Mouse (Mus musculus): Measurements from ENCODE around the gene Map2k2. TPM values are rescaled to one million over a fixed set of nuclear protein-coding genes. Genes with fewer than 3 reads are reported as not detected.
A peak's percentile ranks its signal among the peaks of the same experiment; 100 is the strongest.
"Not testable (repeated sequence)": the region's sequence is repeated elsewhere in the genome, so short reads cannot be mapped to it uniquely, and the experiment has no call there.

The Map2k2 gene
- polyA plus RNA-seq, 1 experiment from 2014 or later: 206 TPM

GRCm38 (mm10) chr10:81176466-81177271 lies 71.0 kb downstream of the Map2k2 start, which contains the start of gene Eef2:
Gene Eef2 (plus strand): TSS chr10:81176631.
- H3K4me1 ChIP-seq: peaks cover 80% of the 10 kb centered on the region
- peak; percentile 97 for DNase-seq (ENCODE audit: extremely low spot score, low spot score)
- H3K9me3 ChIP-seq: no peaks in the 10 kb centered on the region
- no peaks in the 10 kb centered on the region for H3K27me3 ChIP-seq (ENCODE audit: poor library complexity, severe bottlenecking)
- peaks cover 48% of the 10 kb centered on the region for H3K36me3 ChIP-seq (replicated peaks)
- H3K27ac ChIP-seq: peak within 1 kb of the TSS; percentile 98
- peak within 1 kb of the TSS; percentile 98 for H3K4me3 ChIP-seq
- WGBS: under 1% methylated on average over 77 of the region's 77 CpGs

GRCm38 (mm10) chr10:81177491-81177925 lies 71.8 kb downstream of the Map2k2 start:
- no peak for DNase-seq (ENCODE audit: extremely low spot score, low spot score)
- WGBS: 23% methylated on average over 16 of the region's 16 CpGs
- no peaks in the 10 kb centered on the region for H3K9me3 ChIP-seq
- no peaks in the 10 kb centered on the region for H3K27me3 ChIP-seq (ENCODE audit: poor library complexity, severe bottlenecking)
- H3K4me1 ChIP-seq: peaks cover 89% of the 10 kb centered on the region
- peak overlapping the region; percentile 98 for H3K4me3 ChIP-seq
- peak overlapping the region; percentile 98 for H3K27ac ChIP-seq
- H3K36me3 ChIP-seq (replicated peaks): peaks cover 56% of the 10 kb centered on the region

GRCm38 (mm10) chr10:81177958-81178712 lies 72.4 kb downstream of the Map2k2 start:
- Histone ChIP-seq H3K36me3 (replicated peaks) (peaks cover 57% of the 10 kb centered on the region), H3K4me1 (peaks cover 85% of the 10 kb centered on the region), H3K27me3 (ENCODE audit: poor library complexity, severe bottlenecking) (no peaks in the 10 kb centered on the region), H3K27ac (peak overlapping the region; percentile 98), H3K4me3 (peak overlapping the region; percentile 98), H3K9me3 (no peaks in the 10 kb centered on the region)
- DNase-seq (ENCODE audit: extremely low spot score, low spot score): no peak
- 74% methylated on average over 14 of the region's 14 CpGs for WGBS

- H3K4me3 ChIP-seq: peak overlapping the region; percentile 98
- no peak for DNase-seq (ENCODE audit: extremely low spot score, low spot score)
- H3K27me3 ChIP-seq (ENCODE audit: poor library complexity, severe bottlenecking): no peaks in the 10 kb centered on the region
- peaks cover 84% of the 10 kb centered on the region for H3K4me1 ChIP-seq
- H3K36me3 ChIP-seq (replicated peaks): peaks cover 58% of the 10 kb centered on the region
- WGBS: 94% methylated on average over 11 of the region's 11 CpGs
- no peaks in the 10 kb centered on the region for H3K9me3 ChIP-seq
- H3K27ac ChIP-seq: no peak overlapping the region
These were observed 73.2 kb downstream of the Map2k2 start for GRCm38 (mm10) chr10:81178927-81179326.

GRCm38 (mm10) chr10:81179451-81180342 lies 74.0 kb downstream of the Map2k2 start:
- WGBS: 93% methylated on average over 32 of the region's 32 CpGs
- H3K4me3 ChIP-seq: peak overlapping the region; percentile 98; the same call in 1 of the 2 replicates

GRCm38 (mm10) chr10:81180946-81181345 lies 75.2 kb downstream of the Map2k2 start:
- H3K4me1 ChIP-seq: peaks cover 76% of the 10 kb centered on the region
- no peaks in the 10 kb centered on the region for H3K27me3 ChIP-seq (ENCODE audit: poor library complexity, severe bottlenecking)
- peaks cover 78% of the 10 kb centered on the region for H3K36me3 ChIP-seq (replicated peaks)
- DNase-seq (ENCODE audit: extremely low spot score, low spot score): no peak
- H3K27ac ChIP-seq: no peak overlapping the region
- H3K4me3 ChIP-seq: peak overlapping the region; percentile 76; the same call in 1 of the 2 replicates
- no peaks in the 10 kb centered on the region for H3K9me3 ChIP-seq
- 90% methylated on average over 13 of the region's 13 CpGs for WGBS

More at GRCm38 (mm10) chr10:81179451-81180342, 74.0 kb downstream of the Map2k2 start:
- Histone ChIP-seq H3K27ac (no peak overlapping the region), H3K36me3 (replicated peaks) (peaks cover 66% of the 10 kb centered on the region), H3K9me3 (no peaks in the 10 kb centered on the region), H3K4me1 (peaks cover 84% of the 10 kb centered on the region), H3K27me3 (ENCODE audit: poor library complexity, severe bottlenecking) (no peaks in the 10 kb centered on the region)
- no peak for DNase-seq (ENCODE audit: extremely low spot score, low spot score)

- peaks cover 84% of the 10 kb centered on the region for H3K36me3 ChIP-seq (replicated peaks)
- WGBS: 80% methylated on average over 12 of the region's 12 CpGs
These were observed 76.1 kb downstream of the Map2k2 start for GRCm38 (mm10) chr10:81181860-81182259.

GRCm38 (mm10) chr10:81182336-81183333 lies 76.9 kb downstream of the Map2k2 start, which contains the start of gene Dapk3:
Gene Dapk3 (plus strand): TSS chr10:81183005.
- H3K4me1 ChIP-seq: peaks cover 68% of the 10 kb centered on the region
- peak within 1 kb of the TSS; percentile 90 for H3K27ac ChIP-seq
- 4% methylated on average over 53 of the region's 53 CpGs for WGBS
- no peaks in the 10 kb centered on the region for H3K27me3 ChIP-seq (ENCODE audit: poor library complexity, severe bottlenecking)
- H3K4me3 ChIP-seq: peak within 1 kb of the TSS; percentile 76
- peak; percentile 99 for DNase-seq (ENCODE audit: extremely low spot score, low spot score)
- H3K36me3 ChIP-seq (replicated peaks): peaks cover 85% of the 10 kb centered on the region
- H3K9me3 ChIP-seq: no peaks in the 10 kb centered on the region

More at GRCm38 (mm10) chr10:81181860-81182259, 76.1 kb downstream of the Map2k2 start:
- H3K27me3 ChIP-seq (ENCODE audit: poor library complexity, severe bottlenecking); DNase-seq (ENCODE audit: extremely low spot score, low spot score); H3K27ac ChIP-seq; H3K9me3 ChIP-seq: not testable (repeated sequence)
- H3K4me3 ChIP-seq: peak overlapping the region; percentile 76; the same call in 1 of the 2 replicates
- H3K4me1 ChIP-seq: peaks cover 72% of the 10 kb centered on the region

Small RNA genes within 50 kb of the gene (microRNA-seq; reads per million reads assigned to microRNA genes)
- gene Mir5615-1 (not detected), gene Mir5615-2 (not detected)

Other genes starting within 250 kb of the Map2k2 start
- gene Tmprss9, start 234.1 kb upstream of the Map2k2 start, polyA plus RNA-seq (2016; fragmentation: Nextera tagmentation; extraction: Ambion mirVana): 0.05 TPM in 1 of 2 replicates, not detected in the other
- 395 and 401 TPM in 2 replicates for gene Timm13, start 204.9 kb upstream of the Map2k2 start, polyA plus RNA-seq (2016; fragmentation: Nextera tagmentation; extraction: Ambion mirVana)
- gene Lmnb2, start 187.7 kb upstream of the Map2k2 start, polyA plus RNA-seq (2016; fragmentation: Nextera tagmentation; extraction: Ambion mirVana): 85.6 and 89.5 TPM in 2 replicates
- 5.9 and 6.3 TPM in 2 replicates for gene Gadd45b, start 175.8 kb upstream of the Map2k2 start, polyA plus RNA-seq (2016; fragmentation: Nextera tagmentation; extraction: Ambion mirVana)
- 6.3 and 6.9 TPM in 2 replicates for gene Gng7, start 91.0 kb upstream of the Map2k2 start, polyA plus RNA-seq (2016; fragmentation: Nextera tagmentation; extraction: Ambion mirVana)
- 2.1 and 2.5 TPM in 2 replicates for gene Diras1, start 80.3 kb upstream of the Map2k2 start, polyA plus RNA-seq (2016; fragmentation: Nextera tagmentation; extraction: Ambion mirVana)
- gene Slc39a3, start 68.5 kb upstream of the Map2k2 start, polyA plus RNA-seq (2016; fragmentation: Nextera tagmentation; extraction: Ambion mirVana): 15.7 and 15.8 TPM in 2 replicates
- 285 and 286 TPM in 2 replicates for gene Sgta, start 45.7 kb upstream of the Map2k2 start, polyA plus RNA-seq (2016; fragmentation: Nextera tagmentation; extraction: Ambion mirVana)
- gene Thop1, start 35.9 kb upstream of the Map2k2 start, polyA plus RNA-seq (2016; fragmentation: Nextera tagmentation; extraction: Ambion mirVana): 106 and 114 TPM in 2 replicates
- gene Creb3l3, start 7.0 kb upstream of the Map2k2 start, polyA plus RNA-seq (2016; fragmentation: Nextera tagmentation; extraction: Ambion mirVana): 0.14 and 0.22 TPM in 2 replicates
- 6.8 and 7.5 TPM in 2 replicates for gene Zbtb7a, start 29.3 kb downstream of the Map2k2 start, polyA plus RNA-seq (2016; fragmentation: Nextera tagmentation; extraction: Ambion mirVana)
- 56.2 and 58.7 TPM in 2 replicates for gene Pias4, start 62.0 kb downstream of the Map2k2 start, polyA plus RNA-seq (2016; fragmentation: Nextera tagmentation; extraction: Ambion mirVana)
- 596 and 599 TPM in 2 replicates for gene Eef2, start 70.7 kb downstream of the Map2k2 start, polyA plus RNA-seq (2016; fragmentation: Nextera tagmentation; extraction: Ambion mirVana)
- 41.6 and 44.9 TPM in 2 replicates for gene Dapk3, start 77.1 kb downstream of the Map2k2 start, polyA plus RNA-seq (2016; fragmentation: Nextera tagmentation; extraction: Ambion mirVana)
- gene 4930442H23Rik, start 77.9 kb downstream of the Map2k2 start, polyA plus RNA-seq (2016; fragmentation: Nextera tagmentation; extraction: Ambion mirVana): not detected in 2 replicates
- not detected in 2 replicates for gene Nmrk2, start 96.1 kb downstream of the Map2k2 start, polyA plus RNA-seq (2016; fragmentation: Nextera tagmentation; extraction: Ambion mirVana)
- 5.3 and 6.7 TPM in 2 replicates for gene Atcay, start 124.9 kb downstream of the Map2k2 start, polyA plus RNA-seq (2016; fragmentation: Nextera tagmentation; extraction: Ambion mirVana)
- 2.4 and 2.7 TPM in 2 replicates for gene Zfr2, start 127.2 kb downstream of the Map2k2 start, polyA plus RNA-seq (2016; fragmentation: Nextera tagmentation; extraction: Ambion mirVana)
- gene Matk, start 147.0 kb downstream of the Map2k2 start, polyA plus RNA-seq (2016; fragmentation: Nextera tagmentation; extraction: Ambion mirVana): 3.7 and 5.0 TPM in 2 replicates
- gene Mrpl54, start 161.0 kb downstream of the Map2k2 start, polyA plus RNA-seq (2016; fragmentation: Nextera tagmentation; extraction: Ambion mirVana): 217 TPM in 2 replicates
- gene Apba3, start 161.0 kb downstream of the Map2k2 start, polyA plus RNA-seq (2016; fragmentation: Nextera tagmentation; extraction: Ambion mirVana): 51.9 and 52.1 TPM in 2 replicates
- 8.8 and 10.1 TPM in 2 replicates for gene Tjp3, start 185.7 kb downstream of the Map2k2 start, polyA plus RNA-seq (2016; fragmentation: Nextera tagmentation; extraction: Ambion mirVana)
- gene Pip5k1c, start 187.0 kb downstream of the Map2k2 start, polyA plus RNA-seq (2016; fragmentation: Nextera tagmentation; extraction: Ambion mirVana): 60.6 and 62.1 TPM in 2 replicates
- gene Cactin, start 215.2 kb downstream of the Map2k2 start, polyA plus RNA-seq (2016; fragmentation: Nextera tagmentation; extraction: Ambion mirVana): 56.0 and 56.7 TPM in 2 replicates
- gene Tbxa2r, start 222.8 kb downstream of the Map2k2 start, polyA plus RNA-seq (2016; fragmentation: Nextera tagmentation; extraction: Ambion mirVana): 2.4 and 3.0 TPM in 2 replicates
- not detected in 2 replicates for gene Gipc3, start 237.4 kb downstream of the Map2k2 start, polyA plus RNA-seq (2016; fragmentation: Nextera tagmentation; extraction: Ambion mirVana)
- gene Hmg20b, start 244.6 kb downstream of the Map2k2 start, polyA plus RNA-seq (2016; fragmentation: Nextera tagmentation; extraction: Ambion mirVana): 101 and 108 TPM in 2 replicates